ENCODE assay signal across 25 mouse cellular contexts in the genomic region with DNA sequence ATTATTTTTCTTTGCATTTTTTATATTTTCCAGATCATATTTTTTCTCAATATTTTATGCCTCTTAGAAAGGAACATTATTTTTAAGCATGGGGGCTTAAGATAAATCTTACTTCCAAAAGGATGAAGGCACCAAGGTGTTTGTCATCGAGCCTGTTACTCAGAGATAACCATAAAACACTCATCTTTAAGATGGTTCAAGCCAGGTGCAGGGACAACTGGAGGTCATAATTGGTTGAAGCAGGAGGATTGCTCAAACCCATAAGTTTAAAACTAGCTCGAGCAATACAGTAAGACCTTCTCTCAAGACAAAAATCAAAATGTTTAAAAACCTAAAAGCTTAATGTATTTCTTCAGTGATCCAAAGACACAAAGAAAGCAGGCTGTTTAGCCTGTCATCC.
"Had no signal": no experiment of that assay in that cellular context is flagged by ENCODE, and none has a peak within 500 bp of the region (broad histone marks: within the 10 kb centered on the region; RNA-seq: fewer than 3 reads in every experiment).

No protein-coding gene starts in this region.

- H3K27ac ChIP-seq: embryonic facial prominence, embryonic 10.5 days; embryonic facial prominence, embryonic 12.5 days; embryonic facial prominence, embryonic 13.5 days; embryonic facial prominence, embryonic 15.5 days; forebrain, embryonic 10.5 days; forebrain, embryonic 12.5 days; forebrain, embryonic 13.5 days; forebrain, embryonic 15.5 days; gastrocnemius, adult 2 months; heart, adult 2 months had no signal

- H3K36me3 ChIP-seq: embryonic facial prominence, embryonic 10.5 days; embryonic facial prominence, embryonic 12.5 days; embryonic facial prominence, embryonic 13.5 days; embryonic facial prominence, embryonic 15.5 days; forebrain, embryonic 10.5 days; forebrain, embryonic 12.5 days; forebrain, embryonic 15.5 days had no signal

- H3K4me1 ChIP-seq: embryonic facial prominence, embryonic 10.5 days; embryonic facial prominence, embryonic 12.5 days; embryonic facial prominence, embryonic 13.5 days; embryonic facial prominence, embryonic 15.5 days had no signal

- H3K27me3 ChIP-seq: embryonic facial prominence, embryonic 12.5 days; embryonic facial prominence, embryonic 13.5 days; embryonic facial prominence, embryonic 15.5 days; forebrain, embryonic 12.5 days; forebrain, embryonic 13.5 days; forebrain, embryonic 15.5 days had no signal

- H3K4me3 ChIP-seq: embryonic facial prominence, embryonic 10.5 days; embryonic facial prominence, embryonic 12.5 days; embryonic facial prominence, embryonic 13.5 days; embryonic facial prominence, embryonic 15.5 days; erythroblast, embryonic 14.5 days; forebrain, embryonic 10.5 days; forebrain, embryonic 12.5 days; forebrain, embryonic 13.5 days; forebrain, embryonic 15.5 days; gastrocnemius, adult 2 months; heart, adult 2 months had no signal

- H3K4me2 ChIP-seq: embryonic facial prominence, embryonic 12.5 days; embryonic facial prominence, embryonic 13.5 days; embryonic facial prominence, embryonic 15.5 days; forebrain, embryonic 12.5 days; forebrain, embryonic 13.5 days; forebrain, embryonic 15.5 days had no signal

- DNase-seq: cerebellum, adult 9-10 months; cerebellum, adult 9-11 months; cerebellum, postnatal 10 days; cerebellum, postnatal 14 days; cerebellum, postnatal 25 days; cerebellum, postnatal 36 days; embryo, embryonic 11 days; forebrain, postnatal 0 days; gastrocnemius, adult 2 months; gastrocnemius, postnatal 10 days; gastrocnemius, postnatal 14 days; gastrocnemius, postnatal 25 days; gastrocnemius, postnatal 36 days; heart, adult 11 months; heart, adult 18-20 months; heart, adult 2 months had no signal
